Mouse (Mus musculus): ENCODE measurements around the gene Tnfrsf8. TPM values are rescaled to one million over a fixed set of nuclear protein-coding genes. Genes with fewer than 3 reads are reported as not detected.

The Tnfrsf8 gene
- 0.25 and 0.28 TPM in 2 replicates for polyA plus RNA-seq (2021; fragmentation: Nextera tagmentation)
- long read RNA-seq, experiment 1, partial matches to known transcripts: 0 of 1 reads
- long read RNA-seq, experiment 1, other reads (novel, unspliced or antisense): 1 of 1 reads
- long read RNA-seq, experiment 2, partial matches to known transcripts: 0 of 1 reads
- long read RNA-seq, experiment 2, other reads (novel, unspliced or antisense): 0 of 1 reads

DNA sequence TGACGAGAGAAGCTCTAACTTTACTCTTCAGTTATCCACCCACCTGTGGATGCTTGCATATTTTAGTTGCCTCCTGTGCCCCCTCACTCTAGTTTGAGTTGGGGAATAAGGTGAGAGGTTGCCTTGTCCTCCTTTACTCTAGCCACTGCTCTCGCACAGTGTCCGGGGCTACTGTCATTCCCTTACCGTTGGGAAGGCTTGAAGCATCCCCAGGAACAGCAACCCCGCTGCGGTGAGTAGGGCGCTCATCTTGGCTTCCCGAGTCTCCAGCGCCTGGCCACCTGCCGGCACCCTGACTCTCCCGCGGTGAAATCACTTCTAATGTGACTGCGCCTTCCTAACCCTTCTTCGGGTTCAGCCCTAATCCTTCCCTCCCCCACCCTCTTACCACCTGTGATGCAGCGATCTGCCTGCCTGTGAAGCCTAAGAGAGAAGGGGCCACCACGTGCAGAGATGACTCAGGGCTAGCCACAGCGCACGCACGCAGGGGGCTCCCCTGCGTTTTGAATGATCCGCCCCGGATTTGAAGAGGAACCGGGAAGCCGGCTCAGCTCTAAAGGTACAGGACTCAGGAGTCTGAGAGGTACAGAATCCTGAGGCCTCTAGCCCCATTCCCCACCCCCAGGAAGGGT is at the start of gene Tnfrsf8:
Gene Tnfrsf8, minus strand, starts transcription at position 329 of the 632 bp plus-strand sequence.

DNA sequence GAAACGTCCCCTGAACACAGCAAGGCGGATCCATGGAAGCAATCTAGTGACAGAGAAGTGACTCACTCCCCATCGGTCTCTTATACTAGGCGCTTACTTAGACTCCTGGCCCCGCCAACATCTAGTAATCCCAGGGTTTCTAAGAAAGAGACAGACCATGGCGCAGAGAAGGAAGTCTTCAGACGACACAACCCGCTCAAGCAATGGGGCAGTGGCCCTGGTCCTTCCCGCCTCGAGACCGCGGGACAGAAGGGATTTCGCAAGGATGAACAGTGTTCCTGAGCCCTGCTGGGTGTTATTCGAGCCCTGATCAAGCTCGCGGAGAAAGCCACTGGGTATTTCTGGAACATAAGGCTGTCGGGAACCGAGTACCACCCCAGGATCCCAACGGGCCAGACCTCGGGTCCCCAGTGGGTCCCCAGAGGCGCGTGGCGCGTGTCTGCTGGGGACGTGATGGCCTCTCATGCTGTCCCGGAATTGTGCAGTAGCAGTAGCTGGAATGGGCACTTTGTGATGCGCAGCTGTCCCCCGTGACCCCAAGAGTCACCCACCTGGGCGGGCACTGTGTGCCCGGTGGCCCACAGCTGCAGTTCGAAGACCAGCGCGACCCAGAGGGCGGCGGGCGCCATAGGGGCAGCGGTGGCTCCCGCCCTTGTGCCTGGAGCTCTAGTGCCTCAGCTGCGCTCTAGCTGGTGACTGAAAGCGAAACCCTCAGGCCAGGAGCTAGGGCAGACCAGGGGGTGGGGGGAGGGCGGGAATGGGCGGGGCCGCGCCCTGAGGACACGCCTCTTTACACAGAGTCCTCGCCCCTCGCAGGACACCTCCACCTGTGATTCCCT is 68.6 kb downstream of the Tnfrsf8 start, which contains the start of gene Tnfrsf1b:
Gene Tnfrsf1b, minus strand, starts transcription at position 698 of the 839 bp plus-strand sequence.

Other genes starting within 250 kb of the Tnfrsf8 start
- 8.6 and 9.7 TPM in 2 replicates for gene Vps13d, start 120.2 kb downstream of the Tnfrsf8 start, polyA plus RNA-seq (2021; fragmentation: Nextera tagmentation)
- gene Tnfrsf1b, start 68.3 kb downstream of the Tnfrsf8 start, polyA plus RNA-seq (2021; fragmentation: Nextera tagmentation): 0.95 and 1.2 TPM in 2 replicates
- not detected in 2 replicates for gene Zfp990, start 195.6 kb upstream of the Tnfrsf8 start, polyA plus RNA-seq (2021; fragmentation: Nextera tagmentation)

Measured in layer of hippocampus, adult 6 months (tissue).